Mouse (Mus musculus) heart, postnatal 0 days (tissue): ENCODE measurements around the gene Agtrap. TPM values are rescaled to one million over a fixed set of nuclear protein-coding genes. Genes with fewer than 3 reads are reported as not detected.

Experiments used
- ATAC-seq: fragments of 200-750 bp; cut with Nextera tagmentation; 2 replicates; pipeline ENCODE4 v1.8.0; 2017; ENCODE audit warnings: low read depth, moderate number of reproducible peaks, moderate library complexity; ENCODE audit not compliant: insufficient read depth
- DNase-seq: peaks from one replicate; pipeline ENCODE4 v3.0.0-alpha.2; 2016; ENCODE audit warnings: low spot score
- H3K27ac ChIP-seq: fragments of 300-500 bp; sonication (generic); 2 replicates; pipeline ENCODE4 v1.5.1; 2014; ENCODE audit warnings: low read depth, mild to moderate bottlenecking
- H3K27me3 ChIP-seq: fragments of 300-500 bp; sonication (generic); 2 replicates; pipeline ENCODE4 v1.6.1; 2014; ENCODE audit warnings: low read length, mixed read lengths; ENCODE audit not compliant: control insufficient read depth, insufficient read depth
- H3K36me3 ChIP-seq: fragments of 300-500 bp; sonication (generic); replicated peaks from 2 replicates; pipeline ENCODE4 v1.6.1; 2014; ENCODE audit warnings: low read length, mixed read lengths; ENCODE audit not compliant: control insufficient read depth, insufficient read depth
- H3K4me1 ChIP-seq: fragments of 300-500 bp; sonication (generic); 2 replicates; pipeline ENCODE4 v1.6.1; 2014; ENCODE audit warnings: antibody characterized with exemption; ENCODE audit not compliant: control insufficient read depth, insufficient read depth
- H3K4me2 ChIP-seq: fragments of 300-500 bp; sonication (generic); 2 replicates; pipeline ENCODE4 v1.6.1; 2014; ENCODE audit warnings: low read depth, mild to moderate bottlenecking, low read length, moderate library complexity
- H3K4me3 ChIP-seq: fragments of 300-500 bp; sonication (generic); 2 replicates; pipeline ENCODE4 v1.5.1; 2014; ENCODE audit warnings: low read depth, low read length
- H3K9ac ChIP-seq: fragments of 300-500 bp; sonication (generic); replicated peaks from 2 replicates; pipeline ENCODE4 v1.6.1; 2014; ENCODE audit warnings: low read depth, low read length, mixed read lengths
- H3K9me3 ChIP-seq: fragments of 300-500 bp; sonication (generic); replicated peaks from 2 replicates; pipeline ENCODE4 v1.6.1; 2016; ENCODE audit warnings: low read length; ENCODE audit not compliant: control insufficient read depth
- CTCF ChIP-seq: IDR thresholded peaks from 2 replicates; pipeline ENCODE4 v1.5.1; 2016; ENCODE audit warnings: antibody characterized with exemption, control low read depth, low read depth
- EP300 ChIP-seq: IDR thresholded peaks from 2 replicates; pipeline ENCODE4 v1.6.1; 2016; ENCODE audit warnings: antibody characterized with exemption, low read depth
- WGBS: fragments of 180-500 bp; shearing (Covaris S2); extraction: QIAGEN DNeasy Blood & Tissue Kit; methylation state at CpG from one replicate; pipeline ENCODE4 v1.1.7; 2014; 5-methylcytosine and 5-hydroxymethylcytosine counted together
- polyA plus RNA-seq: library from polyadenylated mRNA; unstranded; fragments of >200 nt; fragmentation: Nextera tagmentation; extraction: Ambion mirVana; gene quantifications from 2 replicates; pipeline ENCODE4 v1.2.1, GENCODE M21; 2015
- total RNA-seq: library from RNA; depleted of rRNA; stranded (reverse); fragments of >200 nt; gene quantifications from 2 replicates; pipeline ENCODE4 v1.2.3, GENCODE M21; 2014; ENCODE audit warnings: low replicate concordance; rRNA removed

The Agtrap gene
- total RNA-seq = 21.2 and 31.4 TPM in 2 replicates
- polyA plus RNA-seq = 22.9 and 25.2 TPM in 2 replicates

DNA sequence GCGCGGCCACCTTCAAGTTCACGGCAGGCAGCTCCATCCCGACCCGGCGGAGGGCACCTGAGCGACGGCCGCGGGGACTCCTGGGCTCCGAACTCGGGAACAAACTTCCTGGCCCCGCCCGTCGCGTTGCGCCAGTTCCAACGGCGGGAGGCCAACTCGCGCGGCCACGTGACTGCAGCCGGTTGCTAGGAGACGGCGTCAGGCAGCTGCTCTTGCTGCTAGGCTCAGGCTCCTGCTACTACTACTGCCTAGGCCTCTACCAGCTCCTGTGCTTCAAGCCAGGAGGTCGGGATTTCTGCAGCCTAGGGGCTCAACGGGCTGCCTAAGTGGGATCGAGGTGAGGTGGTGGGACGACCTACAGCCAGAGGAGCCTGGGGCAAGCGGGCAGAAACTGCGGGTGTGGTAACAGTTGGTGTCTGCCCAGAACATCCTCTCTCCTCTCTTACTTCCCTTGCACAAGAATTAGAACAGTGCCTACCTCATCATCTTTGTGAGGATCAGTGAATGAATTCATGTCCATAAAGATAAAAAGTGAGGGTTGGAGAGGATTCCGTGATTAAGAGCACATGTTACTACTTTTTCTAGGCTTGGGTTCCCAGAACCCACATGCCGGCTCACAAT is at the start of gene Agtrap:
Gene Agtrap, minus strand, starts transcription at position 125 of the 621 bp plus-strand sequence.
- H3K36me3 ChIP-seq = no peaks in the 10 kb centered on the region
- ATAC-seq (peak; percentile 88), DNase-seq (peak; percentile 95)
- peak within 1 kb of the TSS; percentile 76 for H3K4me3 ChIP-seq
- H3K4me2 ChIP-seq = peak within 1 kb of the TSS; percentile 78
- peak within 1 kb of the TSS; percentile 82 for H3K27ac ChIP-seq
- H3K9me3 ChIP-seq = no peaks in the 10 kb centered on the region
- peak within 1 kb of the TSS; percentile 79 for H3K9ac ChIP-seq
- TF ChIP-seq EP300 (no peak), CTCF (no peak)
- no peaks in the 10 kb centered on the region for H3K27me3 ChIP-seq
- WGBS = 9% methylated on average over 27 of the region's 34 CpGs
- peaks cover 29% of the 10 kb centered on the region for H3K4me1 ChIP-seq

DNA sequence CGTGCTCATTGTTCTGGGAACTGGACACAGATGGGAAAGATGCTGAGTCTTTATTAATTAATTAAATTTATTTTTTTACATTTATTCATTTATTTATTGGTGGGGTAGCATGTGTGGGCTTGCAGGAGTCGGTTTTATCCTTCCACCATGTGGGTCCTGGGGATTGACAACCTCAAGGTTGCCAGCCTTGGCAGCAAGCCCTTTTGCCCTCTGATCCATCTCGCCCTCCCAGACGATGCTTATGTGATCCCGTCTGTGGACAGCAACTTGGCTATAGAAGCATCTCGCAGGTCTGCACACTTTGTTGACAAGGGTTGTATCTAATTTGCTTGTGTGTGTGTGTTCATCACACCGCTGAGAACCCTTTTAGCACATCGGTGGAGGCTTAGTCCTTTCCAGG is 49.7 kb upstream of the Agtrap start:
- TF ChIP-seq CTCF (no peak), EP300 (no peak)
- Histone ChIP-seq H3K9ac (no peak overlapping the region), H3K27me3 (peaks cover 26% of the 10 kb centered on the region), H3K27ac (no peak overlapping the region), H3K4me3 (no peak overlapping the region), H3K4me2 (no peak overlapping the region), H3K36me3 (no peaks in the 10 kb centered on the region), H3K9me3 (no peaks in the 10 kb centered on the region), H3K4me1 (no peaks in the 10 kb centered on the region)
- WGBS = 61% methylated on average over 8 of the region's 8 CpGs
- DNase-seq (no peak), ATAC-seq (no peak)

DNA sequence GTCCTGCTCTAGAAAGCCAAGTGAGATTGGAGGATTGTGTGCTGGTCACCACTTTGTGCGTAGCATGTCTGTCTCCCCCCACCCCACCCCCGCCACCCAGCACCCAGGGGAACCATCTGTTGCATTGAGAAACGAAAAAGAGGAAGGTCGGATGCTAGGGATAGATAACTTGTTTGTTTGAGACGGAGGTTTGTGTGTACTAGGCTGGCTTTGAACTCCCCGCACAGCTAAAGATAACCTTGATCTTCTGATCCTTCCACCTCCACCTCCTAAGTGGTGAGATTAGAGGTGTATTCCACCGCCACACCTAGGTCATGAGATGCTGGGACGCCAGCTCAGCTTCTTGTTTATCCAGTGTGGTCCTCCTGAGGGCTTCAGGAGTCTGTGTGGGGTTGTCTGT is 47.2 kb upstream of the Agtrap start:
- ATAC-seq (no peak), DNase-seq (no peak)
- no peak overlapping the region for H3K4me2 ChIP-seq
- 56% methylated on average over 8 of the region's 8 CpGs for whole genome bisulfite sequencing
- H3K4me3 ChIP-seq = no peak overlapping the region
- H3K36me3 ChIP-seq = no peaks in the 10 kb centered on the region
- H3K4me1 ChIP-seq = no peaks in the 10 kb centered on the region
- no peak overlapping the region for H3K27ac ChIP-seq
- H3K9me3 ChIP-seq = no peaks in the 10 kb centered on the region
- TF ChIP-seq CTCF (no peak), EP300 (no peak)
- no peak overlapping the region for H3K9ac ChIP-seq
- H3K27me3 ChIP-seq = peaks cover 51% of the 10 kb centered on the region

DNA sequence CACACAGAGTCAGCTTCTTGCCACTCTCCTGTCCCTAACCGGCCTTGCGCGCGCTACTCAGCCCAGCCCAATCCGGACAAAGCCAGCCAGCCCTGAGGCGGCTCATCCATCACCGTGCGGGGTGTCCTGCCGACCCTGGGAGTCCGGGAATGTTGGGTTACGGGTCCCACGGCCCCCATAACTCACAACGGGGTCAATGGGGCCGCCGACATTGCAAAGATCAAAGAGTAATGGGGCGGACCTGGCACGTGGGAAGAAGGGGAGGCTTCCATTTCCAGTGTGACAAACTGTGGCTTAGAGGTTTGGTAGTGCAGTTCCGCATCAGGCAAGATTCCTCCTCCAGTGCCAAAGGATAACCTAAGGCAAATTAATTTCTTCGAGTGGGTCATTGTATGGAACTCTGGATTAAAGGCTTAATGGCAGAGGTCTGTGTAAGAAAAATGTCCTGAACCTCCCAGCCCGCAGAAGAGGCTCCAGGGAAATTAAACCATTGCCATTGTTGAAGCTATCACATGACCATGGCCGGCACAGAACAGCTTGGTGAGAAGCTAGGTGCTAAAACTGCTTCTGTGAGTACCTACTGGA is 43.8 kb upstream of the Agtrap start:
- ATAC-seq = no peak
- H3K4me3 ChIP-seq = no peak overlapping the region
- H3K9ac ChIP-seq = no peak overlapping the region
- TF ChIP-seq EP300 (no peak), CTCF (no peak)
- H3K4me2 ChIP-seq = peak overlapping the region; percentile 26
- H3K9me3 ChIP-seq = no peaks in the 10 kb centered on the region
- H3K36me3 ChIP-seq = no peaks in the 10 kb centered on the region
- peaks cover 56% of the 10 kb centered on the region for H3K27me3 ChIP-seq
- DNase-seq = no peak
- no peak overlapping the region for H3K27ac ChIP-seq
- H3K4me1 ChIP-seq = no peaks in the 10 kb centered on the region
- WGBS = 1% methylated on average over 21 of the region's 21 CpGs

DNA sequence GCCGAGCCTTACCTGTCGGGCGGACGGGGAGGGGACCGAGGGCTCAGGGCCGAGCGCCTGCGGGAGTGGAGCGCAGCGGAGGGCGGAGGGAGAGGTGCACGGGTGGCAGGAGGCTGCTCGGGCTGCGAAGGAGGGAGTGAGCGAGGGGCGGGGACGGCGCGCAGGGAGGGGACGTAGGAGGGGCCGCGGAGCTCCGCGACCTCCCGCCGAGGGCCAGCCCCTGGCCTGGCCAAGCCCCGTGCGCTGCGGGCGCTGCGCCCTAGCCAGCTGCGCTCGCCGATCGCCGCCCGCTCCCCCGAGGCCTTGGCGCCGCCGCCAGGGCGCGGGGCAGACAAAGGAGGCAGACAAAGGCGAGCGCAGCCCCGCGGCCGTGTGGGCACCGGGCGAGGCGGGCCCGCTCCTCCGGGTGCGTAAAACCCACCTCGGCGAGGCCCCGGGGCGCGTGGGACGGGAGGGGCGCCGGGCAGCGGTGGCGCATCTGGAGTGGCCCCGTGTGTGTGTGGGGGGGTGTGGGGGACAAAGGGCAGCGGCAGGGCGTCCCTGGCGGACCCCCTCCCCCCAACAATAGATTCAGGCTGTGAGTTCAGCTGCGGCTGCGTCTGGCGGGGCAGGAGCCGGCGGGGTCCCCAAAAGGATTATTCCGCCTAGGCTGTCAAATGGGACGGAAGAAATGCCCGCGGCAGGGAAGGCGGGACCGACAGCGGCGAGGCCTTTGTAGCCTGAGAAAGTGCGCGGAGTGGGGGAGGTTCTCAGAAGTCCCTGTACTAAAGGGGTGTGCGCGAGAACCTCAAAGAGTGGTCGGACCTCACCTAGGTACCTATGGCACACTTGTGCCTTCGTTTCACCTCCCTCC is 43.0 kb upstream of the Agtrap start, which contains the start of gene Draxin:
Gene Draxin, minus strand, starts transcription at position 138 of the 853 bp plus-strand sequence.
- Histone ChIP-seq H3K4me3 (peak within 1 kb of the TSS; percentile 52), H3K9ac (no peak within 1 kb of the TSS), H3K36me3 (no peaks in the 10 kb centered on the region), H3K4me1 (no peaks in the 10 kb centered on the region), H3K9me3 (no peaks in the 10 kb centered on the region), H3K27ac (no peak within 1 kb of the TSS), H3K4me2 (peak within 1 kb of the TSS; percentile 83), H3K27me3 (peaks cover 56% of the 10 kb centered on the region)
- under 1% methylated on average over 64 of the region's 87 CpGs for WGBS
- ATAC-seq = peak; percentile 49
- TF ChIP-seq CTCF (no peak), EP300 (no peak)
- no peak for DNase-seq
